ENCODE assay signal across 21 mouse cellular contexts in genomic region chr8:60220946-60221345, GRCm38 (mm10).
DNase-seq lines count a peak whose midpoint lies in the region; ATAC-seq lines count a peak whose summit lies in the region.
"Had no signal": no experiment of that assay in that cellular context is flagged by ENCODE, and none has a peak within 500 bp of the region (broad histone marks: within the 10 kb centered on the region; RNA-seq: fewer than 3 reads in every experiment).

No protein-coding gene starts in this region.

- WGBS in midbrain, embryonic 12.5 days, result 77% methylated on average over 2 of the region's 2 CpGs
- 70% methylated on average over 2 of the region's 2 CpGs for WGBS in midbrain, embryonic 15.5 days
- 66% methylated on average over 2 of the region's 2 CpGs for WGBS in embryonic facial prominence, embryonic 14.5 days
- WGBS in hindbrain, embryonic 13.5 days, result 85% methylated on average over 2 of the region's 2 CpGs

- DNase-seq in embryonic facial prominence, embryonic 14.5 days (ENCODE audit: low spot score), result peak; percentile 44
- peak; percentile 77 for DNase-seq in retina, embryonic 14.5 days (ENCODE audit: low spot score)
- DNase-seq: adrenal gland, adult 2 months; adrenal gland, postnatal 10 days; adrenal gland, postnatal 25 days; cerebellum, adult 11 months; cerebellum, adult 18-20 months; cerebellum, adult 8-10 months; cerebellum, adult 9-11 months; cerebellum, postnatal 14 days; cerebellum, postnatal 36 days; embryo, embryonic 11 days had no signal

- H3K27ac ChIP-seq in midbrain, embryonic 12.5 days (replicated peaks), result no peak overlapping the region
- H3K27ac ChIP-seq in midbrain, embryonic 15.5 days, result no peak overlapping the region
- H3K27ac ChIP-seq in embryonic facial prominence, embryonic 14.5 days (replicated peaks; ENCODE audit: low read depth, low read length), result no peak overlapping the region
- no peak overlapping the region for H3K27ac ChIP-seq in hindbrain, embryonic 13.5 days
- H3K27ac ChIP-seq: embryonic facial prominence, embryonic 13.5 days; forebrain, embryonic 10.5 days; forebrain, embryonic 12.5 days had no signal

- no peak overlapping the region for H3K4me3 ChIP-seq in midbrain, embryonic 12.5 days
- H3K4me3 ChIP-seq in midbrain, embryonic 15.5 days, result no peak overlapping the region
- no peak overlapping the region for H3K4me3 ChIP-seq in embryonic facial prominence, embryonic 14.5 days (ENCODE audit: low read depth, low read length)
- no peak overlapping the region for H3K4me3 ChIP-seq in hindbrain, embryonic 13.5 days
- H3K4me3 ChIP-seq: embryonic facial prominence, embryonic 13.5 days; forebrain, embryonic 10.5 days; forebrain, embryonic 12.5 days had no signal

- no peaks in the 10 kb centered on the region for H3K36me3 ChIP-seq in midbrain, embryonic 12.5 days
- no peaks in the 10 kb centered on the region for H3K36me3 ChIP-seq in midbrain, embryonic 15.5 days (replicated peaks)
- no peaks in the 10 kb centered on the region for H3K36me3 ChIP-seq in embryonic facial prominence, embryonic 14.5 days (ENCODE audit: control insufficient read depth, insufficient read depth, low read length)
- H3K36me3 ChIP-seq in hindbrain, embryonic 13.5 days, result no peaks in the 10 kb centered on the region
- H3K36me3 ChIP-seq: embryonic facial prominence, embryonic 13.5 days; forebrain, embryonic 10.5 days; forebrain, embryonic 12.5 days had no signal

- ATAC-seq in midbrain, embryonic 12.5 days (ENCODE audit: low FRiP score, low read depth), result 0 out of 2 replicates have a peak, but pooled peaks have one; percentile 19
- no peak for ATAC-seq in midbrain, embryonic 15.5 days (replicated peaks)
- ATAC-seq in embryonic facial prominence, embryonic 14.5 days (ENCODE audit: low read depth), result peak; percentile 41
- no peak for ATAC-seq in hindbrain, embryonic 13.5 days (ENCODE audit: low FRiP score)
- ATAC-seq in erythroid progenitor cell, adult 5-6 weeks (replicated peaks; ENCODE audit: low FRiP score, poor library complexity, severe bottlenecking), result no peak
- ATAC-seq: forebrain, embryonic 14.5 days; forebrain, embryonic 16.5 days had no signal

- H3K27me3 ChIP-seq in midbrain, embryonic 12.5 days, result no peaks in the 10 kb centered on the region
- no peaks in the 10 kb centered on the region for H3K27me3 ChIP-seq in midbrain, embryonic 15.5 days (replicated peaks)
- no peaks in the 10 kb centered on the region for H3K27me3 ChIP-seq in embryonic facial prominence, embryonic 14.5 days (replicated peaks; ENCODE audit: control insufficient read depth, insufficient read depth, low read length)
- no peaks in the 10 kb centered on the region for H3K27me3 ChIP-seq in hindbrain, embryonic 13.5 days
- H3K27me3 ChIP-seq: embryonic facial prominence, embryonic 13.5 days; forebrain, embryonic 12.5 days had no signal

- no peaks in the 10 kb centered on the region for H3K9me3 ChIP-seq in midbrain, embryonic 12.5 days
- no peaks in the 10 kb centered on the region for H3K9me3 ChIP-seq in midbrain, embryonic 15.5 days
- no peaks in the 10 kb centered on the region for H3K9me3 ChIP-seq in embryonic facial prominence, embryonic 14.5 days (ENCODE audit: control insufficient read depth, low read length)
- H3K9me3 ChIP-seq in hindbrain, embryonic 13.5 days, result no peaks in the 10 kb centered on the region
- H3K9me3 ChIP-seq: embryonic facial prominence, embryonic 13.5 days; forebrain, embryonic 10.5 days; forebrain, embryonic 12.5 days had no signal

- no peak overlapping the region for H3K9ac ChIP-seq in midbrain, embryonic 12.5 days (replicated peaks)
- H3K9ac ChIP-seq in midbrain, embryonic 15.5 days, result no peak overlapping the region
- no peak overlapping the region for H3K9ac ChIP-seq in embryonic facial prominence, embryonic 14.5 days (ENCODE audit: low read depth, low read length)
- H3K9ac ChIP-seq in hindbrain, embryonic 13.5 days, result no peak overlapping the region
- H3K9ac ChIP-seq: embryonic facial prominence, embryonic 13.5 days; forebrain, embryonic 12.5 days had no signal

- no peak overlapping the region for H3K4me2 ChIP-seq in midbrain, embryonic 12.5 days (replicated peaks)
- no peak overlapping the region for H3K4me2 ChIP-seq in midbrain, embryonic 15.5 days
- H3K4me2 ChIP-seq in embryonic facial prominence, embryonic 14.5 days (ENCODE audit: low read depth, low read length), result no peak overlapping the region
- no peak overlapping the region for H3K4me2 ChIP-seq in hindbrain, embryonic 13.5 days
- H3K4me2 ChIP-seq: embryonic facial prominence, embryonic 13.5 days; forebrain, embryonic 12.5 days had no signal

- H3K4me1 ChIP-seq in midbrain, embryonic 12.5 days, result no peaks in the 10 kb centered on the region
- no peaks in the 10 kb centered on the region for H3K4me1 ChIP-seq in midbrain, embryonic 15.5 days
- no peaks in the 10 kb centered on the region for H3K4me1 ChIP-seq in embryonic facial prominence, embryonic 14.5 days (ENCODE audit: control insufficient read depth, insufficient read depth, low read length)
- no peaks in the 10 kb centered on the region for H3K4me1 ChIP-seq in hindbrain, embryonic 13.5 days (replicated peaks)
- H3K4me1 ChIP-seq: embryonic facial prominence, embryonic 13.5 days; forebrain, embryonic 10.5 days; forebrain, embryonic 12.5 days had no signal

Comparison
In these comparisons a context has a peak if more than half of its experiments do, and no peak if none do; other contexts are left out.
1. ATAC-seq: peak in midbrain, embryonic 12.5 days (single experiment) and embryonic facial prominence, embryonic 14.5 days (single experiment); none in midbrain, embryonic 15.5 days (single experiment), hindbrain, embryonic 13.5 days (single experiment) and erythroid progenitor cell, adult 5-6 weeks (single experiment).